Mouse (Mus musculus): ENCODE data around the gene Atp6v0d1. TPM values are rescaled to one million over a fixed set of nuclear protein-coding genes. Genes with fewer than 3 reads are reported as not detected.

Gene Atp6v0d1
- total and polyA plus RNA-seq, 3 experiments = 48.8 to 53.6 (median 51.0) TPM

- DNase-seq (ENCODE audit: extremely low read depth) = no peak
- TF ChIP-seq E2F4 (IDR thresholded peaks at IDR 0.05; ENCODE audit: insufficient replicate concordance, low read depth, low read length) (no peak), HCFC1 (IDR thresholded peaks at IDR 0.05; ENCODE audit: low read depth, low read length) (no peak), JUN (IDR thresholded peaks at IDR 0.05; ENCODE audit: insufficient read depth, low read depth, low read length) (no peak), USF1 (IDR thresholded peaks at IDR 0.05; ENCODE audit: low read depth, low read length) (no peak), ZNF384 (IDR thresholded peaks at IDR 0.05; ENCODE audit: low read depth, low read length) (no peak), RAD21 (IDR thresholded peaks at IDR 0.05; ENCODE audit: low read depth, low read length) (no peak), CTCF (conservative IDR thresholded peaks at IDR 0.05 in 1 of 2, IDR thresholded peaks at IDR 0.05 in 1 of 2; ENCODE audit: low read depth in 2 of 2, low read length in 2 of 2) (no peak), BHLHE40 (IDR thresholded peaks at IDR 0.05; ENCODE audit: low read depth, low read length) (no peak), RCOR1 (conservative IDR thresholded peaks at IDR 0.05; ENCODE audit: low read depth, low read length) (no peak)
- Histone ChIP-seq H3K9me3 (replicated peaks; ENCODE audit: low read length) (no peaks in the 10 kb centered on the region), H3K4me2 (ENCODE audit: insufficient read depth, low read depth, poor library complexity, severe bottlenecking) (no peak overlapping the region), H3K27ac (ENCODE audit: insufficient read depth, low read depth) (no peak overlapping the region), H3K4me3 (replicated peaks in 1 of 3; ENCODE audit: low read depth in 2 of 3, low read length in 2 of 3, poor library complexity in 1 of 3) (no peak overlapping the region), H3K4me1 (ENCODE audit: control insufficient read depth in 1 of 2, insufficient read depth in 2 of 2) (peaks cover 4 to 31% of the 10 kb centered on the region in 2 experiments; a peak in 3 of 4 replicates), H3K79me2 (replicated peaks; ENCODE audit: control insufficient read depth, extremely low read depth, insufficient read depth, poor library complexity, severe bottlenecking) (no peaks in the 10 kb centered on the region), H3K9ac (ENCODE audit: insufficient read depth, low read depth) (no peak overlapping the region), H3K36me3 (replicated peaks in 1 of 2; ENCODE audit: control insufficient read depth in 1 of 2, insufficient read depth in 1 of 2, low read length in 1 of 2) (peaks cover 8 to 33% of the 10 kb centered on the region in 2 experiments), H3K27me3 (replicated peaks) (no peaks in the 10 kb centered on the region)
- in situ Hi-C loops (cut with MboI; ENCODE audit: low pct_ligation_motif_present, low pct_unique_long_range_greater_than_20kb, low sequenced_read_pairs) = loop anchor here (5.0 kb wide), 1 partner anchor 37 kb away; no protein-coding TSS in a partner anchor
- dilution Hi-C loops (cut with MboI; ENCODE audit: extremely low pct_ligation_motif_present, extremely low pct_unique_long_range_greater_than_20kb, low sequenced_read_pairs) = no loop called here
These were observed 2.0 kb downstream of the Atp6v0d1 start for GRCm38 (mm10) chr8:105563871-105564270.

- H3K4me2 ChIP-seq (ENCODE audit: insufficient read depth, low read depth, poor library complexity, severe bottlenecking) = no peak overlapping the region
- H3K4me3 ChIP-seq (replicated peaks in 1 of 3; ENCODE audit: low read depth in 2 of 3, low read length in 2 of 3, poor library complexity in 1 of 3) = no peak overlapping the region
- H3K27me3 ChIP-seq (replicated peaks) = no peaks in the 10 kb centered on the region
- no peak overlapping the region for H3K9ac ChIP-seq (ENCODE audit: insufficient read depth, low read depth)
- TF ChIP-seq ZMIZ1 (IDR thresholded peaks at IDR 0.05; ENCODE audit: low read depth, low read length) = no peak
- TF ChIP-seq CHD2 (IDR thresholded peaks at IDR 0.05; ENCODE audit: low read length) = no peak
- TF ChIP-seq BHLHE40 (IDR thresholded peaks at IDR 0.05; ENCODE audit: low read depth, low read length) = no peak
- no peak for TF ChIP-seq POLR2A (IDR thresholded peaks at IDR 0.05; ENCODE audit: low read depth, low read length)
- no peak for TF ChIP-seq SMC3 (IDR thresholded peaks at IDR 0.05; ENCODE audit: low read depth, low read length)
- no peak for TF ChIP-seq UBTF (IDR thresholded peaks at IDR 0.05; ENCODE audit: low read depth, low read length)
- TF ChIP-seq KAT2A (IDR thresholded peaks at IDR 0.05; ENCODE audit: insufficient replicate concordance, low read length) = no peak
- TF ChIP-seq POLR2AphosphoS2 (IDR thresholded peaks at IDR 0.05; ENCODE audit: low read depth, low read length) = no peak
- no peak for TF ChIP-seq ZNF384 (IDR thresholded peaks at IDR 0.05; ENCODE audit: low read depth, low read length)
- TF ChIP-seq EP300 (IDR thresholded peaks at IDR 0.05; ENCODE audit: low read length) = no peak
- no peak for TF ChIP-seq GABPA (IDR thresholded peaks at IDR 0.05; ENCODE audit: insufficient replicate concordance, low read depth, low read length)
- DNase-seq (ENCODE audit: extremely low read depth) = no peak
- peaks cover 4 to 31% of the 10 kb centered on the region in 2 experiments; a peak in 3 of 4 replicates for H3K4me1 ChIP-seq (ENCODE audit: control insufficient read depth in 1 of 2, insufficient read depth in 2 of 2)
- dilution Hi-C loops (cut with MboI; ENCODE audit: extremely low pct_ligation_motif_present, extremely low pct_unique_long_range_greater_than_20kb, low sequenced_read_pairs) = no loop called here
- no peaks in the 10 kb centered on the region for H3K9me3 ChIP-seq (replicated peaks; ENCODE audit: low read length)
- H3K36me3 ChIP-seq (replicated peaks in 1 of 2; ENCODE audit: control insufficient read depth in 1 of 2, insufficient read depth in 1 of 2, low read length in 1 of 2) = peaks cover 11 to 40% of the 10 kb centered on the region in 2 experiments
- H3K79me2 ChIP-seq (replicated peaks; ENCODE audit: control insufficient read depth, extremely low read depth, insufficient read depth, poor library complexity, severe bottlenecking) = no peaks in the 10 kb centered on the region
- in situ Hi-C loops (cut with MboI; ENCODE audit: low pct_ligation_motif_present, low pct_unique_long_range_greater_than_20kb, low sequenced_read_pairs) = loop anchor here (5.0 kb wide), 1 partner anchor 36 kb away; no protein-coding TSS in a partner anchor
- H3K27ac ChIP-seq (ENCODE audit: insufficient read depth, low read depth) = no peak overlapping the region
These were observed 3.0 kb downstream of the Atp6v0d1 start for GRCm38 (mm10) chr8:105562863-105563262.
